Mouse (Mus musculus) CD4-positive naive resting alpha-beta T cell, adult 57 days (primary cell): ENCODE results near the gene Metap1. TPM values are rescaled to one million over a fixed set of nuclear protein-coding genes. Genes with fewer than 3 reads are reported as not detected.

ENCODE experiments used
- total RNA-seq: library from RNA; stranded (reverse); gene quantifications from one replicate; pipeline ENCODE4 v1.2.4, GENCODE M21; 2023

Gene Metap1
- total RNA-seq, result 47.0 TPM

GRCm38 (mm10) chr3:138489327-138490033 lies at the start of gene Metap1:
Metap1 (minus strand) TSS chr3:138489515.

DNA sequence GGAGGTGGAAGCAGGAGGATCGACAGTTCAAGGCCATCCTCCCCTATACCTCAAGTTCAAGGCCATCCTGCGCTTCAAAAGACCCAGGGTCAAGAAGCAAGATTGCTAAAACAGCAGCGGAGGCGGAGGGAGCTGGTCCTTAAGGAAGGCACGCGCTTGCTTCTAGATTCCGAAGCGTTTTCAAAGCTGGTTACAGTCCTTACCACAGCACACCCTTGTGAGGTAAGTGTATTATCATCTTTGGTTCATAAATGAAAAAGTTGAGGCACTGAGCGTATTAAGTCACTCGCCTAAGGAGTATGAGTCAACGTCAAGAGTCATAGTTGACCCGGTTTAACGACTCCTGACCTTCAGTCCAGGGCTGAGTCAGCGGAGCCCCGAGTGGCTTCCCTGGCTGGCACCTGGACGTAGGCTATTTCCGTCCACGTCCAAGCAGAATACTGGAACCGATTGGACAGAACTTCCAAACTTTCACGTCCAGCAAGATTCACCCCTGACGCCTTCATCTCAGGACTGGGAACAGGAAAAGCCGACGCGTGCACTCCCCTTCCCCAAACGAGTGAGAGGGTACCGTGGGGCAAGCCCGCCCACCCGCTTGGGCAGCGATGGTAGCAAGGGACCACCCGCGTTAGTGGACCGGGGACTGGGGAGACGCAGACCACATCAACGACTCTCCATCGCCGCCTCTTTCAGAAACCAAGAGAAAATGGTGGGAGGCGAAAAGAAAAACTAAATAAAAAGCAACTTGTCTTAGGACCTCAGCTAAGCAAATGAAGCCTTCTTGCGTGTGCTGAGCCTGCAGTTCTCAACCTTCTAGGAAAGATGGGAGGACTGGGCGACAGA lies 37.0 kb upstream of the Metap1 start, which contains the start of gene Eif4e:
Gene Eif4e (plus strand): TSS at position 107 of the 843 bp plus-strand sequence.

GRCm38 (mm10) chr3:138442612-138443464 lies 46.5 kb downstream of the Metap1 start, which contains the start of gene Adh5:
Adh5 (plus strand) TSS chr3:138443093.

DNA sequence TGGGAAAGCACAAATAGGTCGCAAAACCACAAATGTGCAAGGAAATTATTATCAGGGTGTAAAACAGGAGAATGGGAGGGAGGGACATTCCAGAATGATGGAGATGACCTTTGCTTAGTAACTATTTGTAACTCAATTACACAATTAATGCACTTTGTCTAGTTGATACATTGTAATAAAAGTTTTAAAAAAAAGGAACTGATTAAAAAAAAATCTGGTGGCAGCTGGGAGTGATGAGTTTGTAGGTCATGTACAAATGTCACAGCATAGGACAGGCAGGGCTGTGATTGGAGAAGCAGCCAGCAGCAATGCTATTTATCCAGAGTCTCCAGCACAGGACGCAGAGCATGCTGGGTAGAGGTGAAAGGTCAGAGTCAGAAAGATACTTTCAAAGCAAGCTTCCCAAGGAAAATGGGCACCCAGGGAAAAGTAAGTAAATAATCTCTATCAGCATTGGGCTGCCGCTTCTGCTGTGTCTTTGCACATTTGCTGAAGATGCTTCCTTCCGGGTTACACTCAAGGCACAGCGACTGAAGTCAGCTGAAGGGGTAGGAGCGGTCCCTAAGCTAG lies 74.1 kb downstream of the Metap1 start, which contains the start of gene Adh4:
Gene Adh4 (plus strand): TSS at position 346 of the 570 bp plus-strand sequence.

Other genes starting within 250 kb of the Metap1 start
- gene Adh1, start 228.5 kb downstream of the Metap1 start, total RNA-seq, result 15.9 TPM
- not detected for gene Adh6a, start 176.2 kb downstream of the Metap1 start, total RNA-seq
- gene Adh6b, start 147.7 kb downstream of the Metap1 start, total RNA-seq, result not detected
- gene Adh4, start 74.0 kb downstream of the Metap1 start, total RNA-seq, result not detected
- gene Adh5, start 46.4 kb downstream of the Metap1 start, total RNA-seq, result 78.9 TPM
- 66.6 TPM for gene Eif4e, start 36.7 kb upstream of the Metap1 start, total RNA-seq